Mouse (Mus musculus) frontal cortex, postnatal 14 days (tissue): ENCODE measurements around the gene Pgc.

ENCODE experiments used
- DNase-seq, 2 experiments: peaks; one replicate each; pipeline ENCODE4 v3.0.0; 2022; ENCODE audit warnings: low spot score in 2 of 2

Pgc gene

GRCm38 (mm10) chr17:47726566-47726965, at the start of gene Pgc:
Gene Pgc (plus strand): TSS chr17:47726842.
- no peak for DNase-seq

GRCm38 (mm10) chr17:47678238-47678637, 48.4 kb upstream of the Pgc start:
- no peak for DNase-seq

- DNase-seq = no peak
Observed at GRCm38 (mm10) chr17:47678702-47679101, 47.9 kb upstream of the Pgc start.

GRCm38 (mm10) chr17:47682836-47683235, 43.8 kb upstream of the Pgc start:
- DNase-seq = no peak

- DNase-seq = peak; percentile 93
Observed at GRCm38 (mm10) chr17:47687409-47688343, 39.0 kb upstream of the Pgc start.

GRCm38 (mm10) chr17:47688344-47688607, 38.4 kb upstream of the Pgc start, which contains the start of gene Tomm6:
Gene Tomm6 (minus strand): TSS chr17:47688386.
- no peak for DNase-seq

- peak; percentile 61 to 69 for DNase-seq
Observed at GRCm38 (mm10) chr17:47688608-47689575, 37.8 kb upstream of the Pgc start, which contains the start of gene Frs3. Gene Frs3 (plus strand): TSS chr17:47689030.

GRCm38 (mm10) chr17:47689894-47690293, 36.7 kb upstream of the Pgc start:
- no peak for DNase-seq

GRCm38 (mm10) chr17:47691650-47692049, 35.0 kb upstream of the Pgc start:
- no peak for DNase-seq

- DNase-seq = no peak
Observed at GRCm38 (mm10) chr17:47693671-47694441, 32.8 kb upstream of the Pgc start.

GRCm38 (mm10) chr17:47694442-47694502, 32.4 kb upstream of the Pgc start, which contains the start of gene Gm21981:
Gene Gm21981 (minus strand): TSS chr17:47694455.
- DNase-seq = no peak

- DNase-seq = peak; percentile 91 to 96
Observed at GRCm38 (mm10) chr17:47694503-47695336, 31.9 kb upstream of the Pgc start, which contains the start of gene Prickle4. Gene Prickle4 (minus strand): TSS chr17:47694736.

GRCm38 (mm10) chr17:47695337-47695710, 31.3 kb upstream of the Pgc start:
- no peak for DNase-seq

GRCm38 (mm10) chr17:47698156-47698555, 28.5 kb upstream of the Pgc start:
- no peak for DNase-seq

- no peak for DNase-seq
Observed at GRCm38 (mm10) chr17:47699055-47699454, 27.6 kb upstream of the Pgc start.

GRCm38 (mm10) chr17:47701793-47702192, 24.8 kb upstream of the Pgc start:
- DNase-seq = no peak

GRCm38 (mm10) chr17:47702548-47703345, 23.9 kb upstream of the Pgc start:
- no peak for DNase-seq

GRCm38 (mm10) chr17:47703556-47703955, 23.1 kb upstream of the Pgc start:
- no peak for DNase-seq

- no peak for DNase-seq
Observed at GRCm38 (mm10) chr17:47704692-47705091, 21.9 kb upstream of the Pgc start.

GRCm38 (mm10) chr17:47706196-47706595, 20.4 kb upstream of the Pgc start:
- DNase-seq = no peak
